Mouse (Mus musculus) embryonic facial prominence, embryonic 13.5 days (tissue): ENCODE measurements around the gene Usf3. TPM values are rescaled to one million over a fixed set of nuclear protein-coding genes. Genes with fewer than 3 reads are reported as not detected.

Source experiments
- ATAC-seq: fragments of 200-750 bp; cut with Nextera tagmentation; 2 replicates; pipeline ENCODE4 v1.8.0; 2017; ENCODE audit warnings: low read depth; ENCODE audit not compliant: insufficient number of reproducible peaks, insufficient read depth, low FRiP score, low TSS enrichment
- H3K27ac ChIP-seq: fragments of 300-500 bp; sonication (generic); 2 replicates; pipeline ENCODE4 v1.5.1; 2015; ENCODE audit warnings: moderate library complexity, mild to moderate bottlenecking, inconsistent platforms
- H3K27me3 ChIP-seq: fragments of 300-500 bp; sonication (generic); 2 replicates; pipeline ENCODE4 v1.6.1; 2015; ENCODE audit warnings: mild to moderate bottlenecking, inconsistent platforms
- H3K36me3 ChIP-seq: fragments of 300-500 bp; sonication (generic); 2 replicates; pipeline ENCODE4 v1.6.1; 2015; ENCODE audit warnings: mild to moderate bottlenecking, inconsistent platforms
- H3K4me1 ChIP-seq: fragments of 300-500 bp; sonication (generic); 2 replicates; pipeline ENCODE4 v1.6.1; 2015; ENCODE audit warnings: inconsistent platforms
- H3K4me2 ChIP-seq: fragments of 300-500 bp; sonication (generic); 2 replicates; pipeline ENCODE4 v1.6.1; 2015; ENCODE audit warnings: moderate library complexity, mild to moderate bottlenecking, inconsistent platforms
- H3K4me3 ChIP-seq: fragments of 300-500 bp; sonication (generic); 2 replicates; pipeline ENCODE4 v1.5.1; 2015; ENCODE audit warnings: mild to moderate bottlenecking, inconsistent platforms
- H3K9ac ChIP-seq: fragments of 300-500 bp; sonication (generic); 2 replicates; pipeline ENCODE4 v1.6.1; 2015; ENCODE audit warnings: mild to moderate bottlenecking, inconsistent platforms
- H3K9me3 ChIP-seq: fragments of 300-500 bp; sonication (generic); 2 replicates; pipeline ENCODE4 v1.6.1; 2016; ENCODE audit warnings: inconsistent platforms
- WGBS: fragments of 180-500 bp; shearing (Covaris S2); methylation state at CpG from one replicate; pipeline ENCODE4 v1.1.7; 2015; ENCODE audit warnings: mixed read lengths; 5-methylcytosine and 5-hydroxymethylcytosine counted together
- polyA plus RNA-seq: library from polyadenylated mRNA; unstranded; fragments of >200 nt; fragmentation: Nextera tagmentation; extraction: Ambion mirVana; gene quantifications from 2 replicates; pipeline ENCODE4 v1.2.1, GENCODE M21; 2015

Gene Usf3
- polyA plus RNA-seq, 1 experiment from 2014 or later: 2.6 TPM

GRCm38 (mm10) chr16:44271371-44272038 lies 98.5 kb downstream of the Usf3 start:
- H3K4me3 ChIP-seq: no peak overlapping the region
- H3K27ac ChIP-seq: no peak overlapping the region
- 75% methylated on average over 9 of the region's 9 CpGs for WGBS
- no peaks in the 10 kb centered on the region for H3K27me3 ChIP-seq
- no peaks in the 10 kb centered on the region for H3K9me3 ChIP-seq
- H3K4me2 ChIP-seq: no peak overlapping the region
- no peaks in the 10 kb centered on the region for H3K4me1 ChIP-seq
- no peak overlapping the region for H3K9ac ChIP-seq
- H3K36me3 ChIP-seq: no peaks in the 10 kb centered on the region
- no peak for ATAC-seq

Other genes starting within 250 kb of the Usf3 start
- gene Qtrt2, start 246.4 kb upstream of the Usf3 start, polyA plus RNA-seq: 36.6 and 37.5 TPM in 2 replicates
- gene Zdhhc23, start 193.5 kb upstream of the Usf3 start, polyA plus RNA-seq: 0.84 TPM in 2 replicates
- 5.0 and 5.4 TPM in 2 replicates for gene Gramd1c, start 109.9 kb upstream of the Usf3 start, polyA plus RNA-seq
- 40.3 and 45.5 TPM in 2 replicates for gene Atp6v1a, start 33.5 kb upstream of the Usf3 start, polyA plus RNA-seq
- 97.8 and 105 TPM in 2 replicates for gene Naa50, start 33.4 kb upstream of the Usf3 start, polyA plus RNA-seq
- gene Sidt1, start 159.9 kb downstream of the Usf3 start, polyA plus RNA-seq: 0.52 and 0.53 TPM in 2 replicates
- gene Spice1, start 173.9 kb downstream of the Usf3 start, polyA plus RNA-seq: 21.0 and 26.7 TPM in 2 replicates
- 0.98 and 1.2 TPM in 2 replicates for gene Cfap44, start 221.6 kb downstream of the Usf3 start, polyA plus RNA-seq